Mouse (Mus musculus): Measurements from ENCODE around the gene Adamtsl1.

Adamtsl1 gene

GRCm38 (mm10) chr4:86401116-86401515 is 887.1 kb downstream of the Adamtsl1 start:
- no peak for DNase-seq (ENCODE audit: low read depth, low spot score)

DNA sequence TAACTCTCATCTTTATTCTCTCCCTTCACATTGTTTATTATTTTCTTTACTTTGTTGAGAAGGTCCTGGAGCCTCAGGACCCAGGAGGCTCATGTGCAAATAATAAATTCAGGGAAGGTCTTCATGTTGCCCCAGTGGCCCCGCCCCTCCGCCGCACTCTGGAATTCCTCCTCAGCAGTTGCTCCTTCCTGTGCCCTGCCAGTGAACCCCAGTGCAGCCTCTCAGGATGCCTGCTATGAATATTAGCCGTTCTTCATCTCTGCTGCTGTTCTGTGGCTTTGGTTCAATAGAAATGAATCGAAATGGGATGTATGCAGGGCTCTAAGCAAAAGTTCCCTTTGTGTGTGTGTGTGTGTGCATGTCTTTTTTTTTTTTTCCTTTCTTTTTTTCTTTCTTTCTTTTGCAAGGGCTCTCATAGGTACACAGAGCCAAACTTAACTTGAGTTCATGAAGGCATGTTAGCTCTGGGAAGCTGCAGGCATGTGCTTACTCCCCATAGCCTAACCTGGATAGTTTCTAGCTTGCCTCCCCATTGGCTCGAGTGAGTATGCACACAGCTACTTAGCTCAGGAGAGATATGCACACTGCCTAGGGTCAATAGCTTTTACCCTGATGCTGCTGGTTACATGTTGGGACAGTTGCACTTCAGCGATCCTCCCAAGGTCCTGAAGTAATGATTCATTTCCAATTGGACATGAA is 892.7 kb downstream of the Adamtsl1 start:
- DNase-seq (ENCODE audit: low read depth, low spot score): no peak

GRCm38 (mm10) chr4:86407200-86407527 is 893.2 kb downstream of the Adamtsl1 start:
- no peak for DNase-seq (ENCODE audit: low read depth, low spot score)

GRCm38 (mm10) chr4:86408421-86408820 is 894.4 kb downstream of the Adamtsl1 start:
- DNase-seq (ENCODE audit: low read depth, low spot score): no peak

DNA sequence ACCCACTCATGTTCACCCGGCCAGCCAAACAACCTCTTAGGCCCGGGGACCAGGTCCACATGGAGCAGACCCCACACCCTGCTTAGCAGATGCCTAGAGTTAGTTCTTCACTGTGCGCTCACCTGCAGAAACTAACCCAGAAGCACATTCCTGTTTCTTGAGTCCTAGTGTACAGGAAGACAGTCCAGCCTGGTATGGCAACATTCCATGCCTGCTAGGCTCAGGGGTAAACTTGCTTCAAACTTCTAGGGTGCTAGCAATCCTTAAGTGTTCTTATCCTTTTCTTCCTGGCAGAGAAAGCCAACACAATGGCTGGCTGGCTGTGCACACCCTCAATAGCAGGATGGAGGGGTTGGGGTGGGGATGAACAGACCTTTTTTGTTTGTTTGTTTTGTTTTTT is 897.0 kb downstream of the Adamtsl1 start:
- DNase-seq (ENCODE audit: low read depth, low spot score): no peak

DNA sequence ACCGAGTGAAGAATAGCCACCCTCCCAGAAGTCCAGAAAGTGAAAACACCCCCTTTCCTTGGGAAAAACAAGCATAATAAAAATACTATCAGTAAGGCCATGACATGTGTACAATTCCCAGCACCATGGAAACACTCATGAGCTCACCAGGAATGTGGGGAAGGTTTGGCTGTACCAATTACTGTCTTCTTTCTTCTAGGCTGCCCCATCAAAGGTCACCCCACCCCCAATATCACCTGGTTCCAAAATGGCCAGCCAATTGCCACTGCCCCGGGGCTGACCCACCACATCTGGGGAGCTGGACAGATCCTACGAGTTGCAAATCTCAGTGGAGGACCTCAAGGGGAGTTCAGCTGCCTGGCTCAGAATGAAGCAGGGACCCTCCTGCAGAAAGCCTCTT is 899.4 kb downstream of the Adamtsl1 start:
- no peak for DNase-seq (ENCODE audit: low read depth, low spot score)

DNA sequence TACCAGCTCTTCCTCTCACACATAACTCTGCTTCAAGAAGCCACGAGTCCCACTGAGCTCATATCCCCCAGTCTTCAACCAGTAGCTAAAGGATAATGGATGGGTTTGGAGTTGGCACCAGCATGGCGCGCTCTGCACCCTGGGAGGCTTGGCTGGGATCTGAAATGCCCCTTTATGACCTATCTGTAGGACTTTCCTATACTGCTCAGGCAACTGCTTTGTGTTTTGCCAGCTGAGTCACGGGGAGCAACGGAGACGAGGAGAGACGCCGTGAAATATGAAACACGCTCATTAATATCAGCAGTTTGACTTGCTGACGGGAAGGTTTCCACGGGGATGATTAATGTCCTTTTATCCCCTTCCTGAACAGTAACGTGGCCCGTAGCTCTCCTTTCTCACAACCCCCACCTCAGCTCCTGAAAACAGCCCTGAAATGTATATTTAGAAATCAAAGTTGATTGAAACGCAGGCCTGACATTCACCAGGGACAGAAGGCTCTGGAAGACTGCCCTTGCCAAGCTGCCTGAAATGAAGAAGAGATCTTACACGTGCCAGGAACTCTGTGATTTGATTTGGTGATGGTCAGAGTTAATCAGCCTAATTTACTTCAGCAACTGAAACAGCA is 902.5 kb downstream of the Adamtsl1 start:
- no peak for DNase-seq (ENCODE audit: low read depth, low spot score)

GRCm38 (mm10) chr4:86422586-86422985 is 908.6 kb downstream of the Adamtsl1 start:
- no peak for DNase-seq (ENCODE audit: low read depth, low spot score)

GRCm38 (mm10) chr4:86425581-86425980 is 911.6 kb downstream of the Adamtsl1 start:
- no peak for DNase-seq (ENCODE audit: low read depth, low spot score)

GRCm38 (mm10) chr4:86426549-86426948 is 912.6 kb downstream of the Adamtsl1 start:
- DNase-seq (ENCODE audit: low read depth, low spot score): no peak

DNA sequence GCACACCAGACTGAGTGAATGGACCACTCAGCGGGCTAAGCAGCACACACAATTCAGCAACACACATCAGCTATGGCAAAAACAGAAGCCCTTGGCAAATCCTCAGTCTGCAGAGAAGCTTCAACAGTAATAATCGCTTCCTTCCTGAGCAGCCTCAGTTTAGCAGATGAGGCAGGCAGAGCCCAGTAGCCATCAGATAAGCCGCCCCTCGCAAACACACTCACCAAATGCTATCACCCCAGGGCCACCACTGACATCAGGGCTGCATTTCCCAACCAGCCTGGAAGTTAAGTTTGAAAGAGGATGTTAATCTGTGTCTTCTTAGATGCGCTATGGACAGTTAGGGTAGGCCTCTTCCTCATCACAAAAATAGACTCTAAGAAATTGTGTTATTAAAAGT is 913.3 kb downstream of the Adamtsl1 start:
- DNase-seq (ENCODE audit: low read depth, low spot score): no peak

DNA sequence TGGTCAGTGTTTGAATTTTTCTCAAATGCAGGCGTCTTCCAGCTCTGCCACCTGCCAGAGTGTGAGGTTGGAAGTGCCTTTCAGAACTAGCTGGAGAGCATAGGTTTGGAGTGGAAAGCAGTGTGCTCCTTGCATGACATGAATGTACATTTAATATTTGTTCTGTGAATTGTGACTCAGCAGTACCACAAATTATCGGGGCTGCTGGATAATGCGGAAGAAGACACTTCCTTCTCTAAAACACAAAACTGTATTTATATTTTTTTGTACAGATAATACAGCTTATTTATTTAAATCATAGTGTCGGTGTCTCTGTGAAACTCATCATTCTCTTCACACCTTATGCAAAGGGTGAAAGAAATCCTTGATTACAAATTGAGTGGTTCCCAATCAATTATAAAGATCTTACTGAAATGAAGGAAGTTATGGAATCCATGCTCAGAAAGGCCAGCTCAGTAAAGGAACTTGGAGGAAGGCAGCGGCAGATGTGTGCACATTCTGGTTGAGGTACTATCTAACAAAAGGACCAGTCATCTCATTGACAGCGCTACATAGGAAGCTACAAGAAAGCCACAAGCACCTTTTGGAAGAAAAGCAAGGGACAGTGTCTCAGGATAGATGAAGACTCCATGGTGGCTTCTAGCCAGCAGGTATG is 914.2 kb downstream of the Adamtsl1 start:
- no peak for DNase-seq (ENCODE audit: low read depth, low spot score)

DNA sequence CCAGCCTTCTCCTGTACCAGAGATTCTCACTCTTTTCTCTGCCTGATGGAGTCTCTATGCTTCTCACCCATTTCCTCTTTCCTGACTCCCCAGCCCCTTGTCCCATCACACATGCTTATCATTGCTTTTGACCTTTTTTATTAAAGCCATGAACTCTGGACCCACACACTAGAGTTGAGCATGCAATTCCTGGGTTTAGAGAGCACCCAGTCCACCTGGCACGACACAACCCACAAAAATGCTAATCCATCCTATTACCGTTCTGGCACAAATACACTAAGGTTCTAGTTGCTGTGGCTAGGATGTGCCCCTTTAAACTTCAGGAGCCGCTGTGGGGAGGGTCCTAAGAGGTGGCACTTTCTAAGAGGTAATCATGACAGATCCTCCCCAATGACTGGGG is 921.7 kb downstream of the Adamtsl1 start:
- DNase-seq (ENCODE audit: low read depth, low spot score): no peak

- no peak for DNase-seq (ENCODE audit: low read depth, low spot score)
These were observed 922.4 kb downstream of the Adamtsl1 start for GRCm38 (mm10) chr4:86436336-86436735.

DNA sequence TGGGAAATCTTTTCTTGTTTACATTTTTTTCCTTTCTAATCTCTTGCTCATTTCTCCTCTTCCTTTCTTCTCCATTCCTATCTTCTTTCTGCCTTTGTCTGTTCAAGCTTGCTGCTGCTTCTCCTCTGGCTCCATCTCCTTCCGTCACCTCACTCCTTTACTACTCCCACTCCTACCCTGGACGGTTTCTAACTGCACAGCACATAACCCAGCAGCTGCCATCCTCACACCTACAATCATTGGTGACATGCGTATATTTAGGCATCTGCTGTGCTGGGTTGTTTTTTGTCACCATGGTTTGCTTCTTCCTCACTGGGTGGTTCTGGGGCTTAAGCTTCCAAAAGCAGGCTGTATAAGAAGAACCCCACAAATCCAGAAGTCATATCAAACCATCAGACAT is 936.5 kb downstream of the Adamtsl1 start:
- no peak for DNase-seq (ENCODE audit: low read depth, low spot score)

DNA sequence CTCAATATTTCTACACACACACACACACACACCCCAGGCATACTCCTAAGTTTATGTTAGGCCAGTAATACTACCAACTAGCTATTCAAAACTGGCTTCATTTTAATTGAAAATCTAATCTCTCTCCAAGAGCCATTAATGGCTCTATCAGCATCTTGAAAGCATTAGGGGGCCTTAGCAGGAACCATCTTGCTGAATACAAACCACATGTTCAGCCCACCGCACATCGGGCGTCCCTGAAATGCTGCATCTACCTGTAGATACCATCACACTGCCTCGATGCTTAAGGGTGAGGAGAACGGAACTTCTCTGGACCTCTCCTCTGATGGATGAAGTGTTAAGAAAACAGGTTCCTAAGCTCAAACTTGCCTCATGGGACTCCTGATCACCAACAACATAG is 950.8 kb downstream of the Adamtsl1 start:
- DNase-seq (ENCODE audit: low read depth, low spot score): no peak
